Mouse (Mus musculus): ENCODE measurements at regions not wholly inside any gene's neighbourhood (a gene's known extent, or its start where the extent isn't known, plus 50 kb on each side); places are given as distances from the start of the nearest gene placed in this dataset.
A peak's percentile ranks its signal among the peaks of the same experiment; 100 is the strongest.

DNA sequence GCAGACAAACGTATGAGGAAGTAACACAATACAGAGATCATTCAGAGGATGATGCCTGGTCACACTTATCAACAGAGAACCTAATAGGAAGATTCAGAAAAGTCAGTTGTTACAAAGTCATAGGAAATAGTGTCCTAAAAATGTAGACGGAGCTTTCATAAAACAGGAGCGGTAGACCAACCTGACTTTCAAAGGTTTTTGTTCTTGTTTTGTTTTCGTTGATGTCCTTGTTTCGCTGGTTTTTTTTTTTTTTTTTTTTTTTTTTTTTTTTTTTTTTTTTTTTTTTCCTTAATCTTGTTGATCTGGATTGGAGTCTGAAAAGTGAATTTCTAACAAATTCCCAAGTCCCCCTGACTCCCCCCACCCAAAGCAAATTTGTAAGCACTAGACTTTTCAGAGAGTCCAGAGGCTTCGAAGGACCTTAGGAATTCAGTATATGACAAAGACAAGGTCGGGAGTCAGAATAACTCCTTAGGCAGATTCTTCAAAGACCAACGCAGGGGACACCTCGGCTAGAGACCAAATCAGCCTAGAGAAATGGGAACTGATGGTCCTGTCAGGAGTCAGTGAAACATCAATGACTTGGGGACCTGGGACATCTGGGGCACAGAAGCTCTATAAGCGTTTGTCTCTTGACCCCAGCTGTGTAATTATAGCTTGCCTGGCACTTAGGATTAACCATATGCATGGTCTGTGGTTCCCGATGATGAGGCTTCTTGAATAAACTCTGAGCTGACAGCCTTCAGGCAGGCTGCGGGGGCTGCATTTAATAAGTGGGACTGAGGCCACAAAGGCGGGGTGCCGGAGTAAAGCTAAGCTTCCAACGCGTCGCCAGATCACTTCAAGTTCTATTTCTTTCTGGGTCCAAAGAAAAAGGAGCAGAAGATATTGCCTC is 115.7 kb upstream of the Cblb start:
- DNase-seq: no peak

DNA sequence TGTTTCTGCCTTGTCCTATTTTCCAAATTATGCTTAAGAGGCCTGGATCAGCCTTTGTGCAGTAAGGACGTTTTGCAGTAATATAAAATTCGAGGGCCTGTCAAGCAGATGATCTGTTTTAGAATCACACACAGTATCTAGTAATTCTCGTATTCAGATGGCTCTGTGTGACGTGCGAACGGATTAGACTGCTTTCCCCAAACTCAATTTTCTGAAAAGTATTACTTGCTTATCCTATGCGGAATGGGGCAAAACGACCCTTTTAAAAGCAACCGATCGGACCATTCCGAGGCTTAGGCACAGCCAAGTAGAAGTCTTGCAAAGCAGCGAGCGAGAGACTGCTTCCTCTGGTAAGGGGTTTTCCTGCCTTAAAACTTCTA is 115.1 kb upstream of the Cblb start:
- no peak for DNase-seq

DNA sequence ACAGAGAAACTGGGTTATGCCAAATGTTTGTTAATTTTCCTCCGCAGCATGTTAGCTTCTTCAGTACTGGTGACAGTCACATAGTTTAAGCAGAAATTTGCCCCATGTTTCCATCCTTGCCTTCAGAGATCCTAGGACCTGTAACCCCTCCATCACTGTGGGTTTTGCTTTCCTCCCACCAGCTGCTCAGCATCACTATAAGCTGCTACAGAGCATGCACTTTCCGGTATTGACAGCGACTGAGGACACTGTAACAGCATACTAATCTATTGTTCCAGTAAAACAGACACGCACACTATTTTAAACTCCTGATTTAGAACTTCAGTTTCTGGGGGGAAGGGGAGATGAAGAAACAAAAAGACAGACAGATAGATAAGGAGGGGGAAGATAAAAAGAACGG is 114.7 kb upstream of the Cblb start:
- DNase-seq: no peak

DNA sequence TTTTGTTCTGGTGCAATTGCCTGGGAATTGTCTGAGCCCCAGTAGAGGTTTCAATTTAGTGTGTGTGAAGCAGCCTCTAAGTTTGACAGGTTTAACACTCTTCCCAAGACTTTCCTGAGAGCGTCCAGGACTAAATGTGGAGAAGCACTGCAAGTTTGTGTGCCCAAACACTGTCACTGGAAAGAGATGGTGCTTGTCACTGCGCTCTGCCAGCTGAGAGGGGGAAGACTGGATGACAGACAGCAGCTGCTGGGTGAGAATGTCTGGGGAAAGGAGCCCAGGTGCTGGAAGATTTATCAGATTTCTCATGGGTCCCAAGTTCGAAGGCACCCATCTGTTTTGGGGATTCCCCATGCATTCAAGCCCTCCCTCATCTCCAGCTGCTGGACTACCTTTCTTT is 114.2 kb upstream of the Cblb start:
- DNase-seq: no peak

DNA sequence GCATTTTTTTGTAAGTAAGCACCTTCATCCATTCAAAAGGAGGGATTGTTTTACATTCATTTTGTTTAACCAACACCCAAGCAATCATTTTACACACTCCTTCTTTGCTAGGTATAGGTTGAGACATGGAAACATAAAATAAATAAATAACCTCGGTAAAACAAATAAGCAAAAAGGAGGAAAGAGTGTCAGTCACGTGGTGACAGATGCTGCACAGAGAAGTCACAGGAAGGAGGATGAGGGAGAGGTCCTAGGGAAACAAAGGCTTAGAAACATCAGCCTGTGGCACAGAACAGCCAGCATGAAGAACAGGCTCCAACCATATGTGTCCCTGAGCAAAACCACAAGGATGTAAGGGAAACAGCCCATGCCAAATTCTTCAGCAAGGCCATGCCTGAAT is 113.5 kb upstream of the Cblb start:
- no peak for DNase-seq

DNA sequence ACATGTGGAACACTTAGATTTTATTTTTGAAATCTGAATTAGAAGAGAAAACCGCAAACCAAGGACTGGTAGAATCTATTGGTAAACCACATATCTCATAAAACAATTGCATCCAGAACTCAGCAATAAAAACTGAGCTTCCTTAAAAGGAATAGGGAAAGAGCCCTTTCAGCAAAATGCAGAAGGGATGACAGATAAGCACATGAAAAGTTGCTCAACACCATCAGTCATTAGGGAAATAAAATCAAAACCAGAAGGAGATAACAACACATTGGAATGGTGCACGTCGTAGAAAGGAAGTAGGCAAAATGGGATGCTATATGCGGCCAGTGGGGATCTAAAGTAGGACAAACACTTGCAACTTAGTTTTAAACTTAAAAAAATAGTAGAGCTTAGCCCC is 110.0 kb upstream of the Cblb start:
- DNase-seq: no peak

DNA sequence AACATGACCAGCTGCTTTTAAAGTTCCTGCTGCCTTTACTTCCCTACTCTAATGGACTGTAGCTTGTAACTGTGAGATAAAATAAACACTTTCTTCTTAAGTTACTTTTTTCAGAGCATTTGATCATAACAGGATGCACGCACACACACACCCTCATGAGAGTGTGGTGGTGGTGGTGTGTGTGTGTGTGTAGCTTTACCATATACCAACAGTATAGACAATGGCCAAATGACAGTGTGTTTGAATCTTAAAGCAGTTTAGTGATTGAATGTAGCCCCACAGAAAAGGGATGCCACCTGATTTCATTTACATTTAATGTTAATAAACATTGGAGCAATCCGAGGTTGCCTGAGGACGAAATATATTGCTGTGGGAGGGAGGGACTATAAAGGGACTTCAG is 108.4 kb upstream of the Cblb start:
- DNase-seq: no peak

DNA sequence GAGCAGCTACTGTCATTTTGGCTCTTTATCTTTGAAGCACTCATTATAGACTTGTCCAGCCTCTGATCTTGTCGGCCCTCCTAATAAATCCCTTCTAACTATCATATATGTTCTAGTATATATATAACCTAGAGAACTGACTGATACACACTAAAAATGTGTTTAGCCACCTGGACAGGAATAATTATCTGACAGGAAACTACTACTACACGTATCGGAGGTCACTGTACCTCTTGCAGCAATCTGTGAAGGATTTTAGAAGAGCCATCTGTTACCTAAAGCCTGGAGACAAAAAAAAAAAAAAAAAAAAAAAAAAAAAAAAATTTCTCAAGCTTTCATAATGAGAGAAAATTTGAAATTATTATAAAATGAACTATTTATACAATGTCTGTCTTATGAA is 105.4 kb upstream of the Cblb start:
- no peak for DNase-seq

DNA sequence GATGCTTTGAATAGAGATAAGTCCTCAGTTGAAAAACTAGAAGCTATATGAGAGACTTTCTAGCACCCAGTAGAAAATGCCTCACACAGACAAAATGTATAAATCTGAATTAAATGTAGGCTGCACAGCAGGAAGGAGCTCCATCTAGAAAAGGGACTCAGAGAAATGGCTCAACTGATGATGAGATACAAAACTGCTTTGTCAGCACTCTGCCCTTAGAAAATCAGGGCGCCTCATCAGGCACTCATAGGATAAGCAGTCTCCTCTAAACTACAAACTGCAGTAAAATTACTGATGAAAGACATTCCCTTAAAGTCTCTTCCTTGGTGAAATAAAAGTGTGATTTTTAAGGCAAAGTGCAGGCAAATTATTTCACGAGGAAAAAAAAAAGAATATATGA is 97.9 kb upstream of the Cblb start:
- DNase-seq: no peak

DNA sequence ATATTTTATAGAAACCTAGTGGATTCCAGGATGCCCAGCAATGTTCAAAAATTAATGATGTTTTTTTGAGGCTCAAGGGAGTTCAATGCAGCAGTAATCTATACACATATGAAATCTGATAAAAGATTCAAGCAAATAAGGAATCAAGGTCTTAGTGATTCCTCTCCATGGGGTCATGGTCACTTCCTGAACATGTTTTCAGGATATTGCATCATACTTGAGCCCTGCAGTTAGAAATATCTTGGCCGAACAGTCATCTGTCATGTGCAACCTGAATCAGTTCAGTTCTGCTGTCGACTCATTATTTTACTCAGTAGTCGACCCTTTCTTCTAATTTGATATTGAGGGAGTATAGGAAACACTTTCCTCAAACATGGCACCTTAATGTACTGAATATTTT is 97.1 kb upstream of the Cblb start:
- no peak for DNase-seq

DNA sequence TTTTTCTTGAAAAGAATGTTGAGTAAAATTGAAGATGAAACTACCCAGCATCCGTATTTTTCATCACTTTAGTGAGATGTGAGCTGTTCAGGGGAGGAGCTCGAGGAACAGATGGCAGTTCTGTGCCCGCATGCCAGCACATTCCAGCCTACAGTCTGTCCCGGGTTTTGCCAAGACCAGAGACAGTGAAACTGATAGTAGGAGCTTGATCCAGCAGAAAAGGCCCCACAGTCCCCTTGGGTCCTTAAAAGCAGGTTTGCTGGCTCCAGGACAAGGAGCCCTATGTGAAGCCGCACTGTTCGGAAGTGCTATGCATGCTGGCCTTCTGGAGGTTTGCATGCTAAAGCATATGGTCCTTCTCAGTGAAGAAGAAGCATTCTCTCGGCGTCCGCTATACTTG is 93.7 kb upstream of the Cblb start:
- peak; percentile 87 to 94 for DNase-seq

DNA sequence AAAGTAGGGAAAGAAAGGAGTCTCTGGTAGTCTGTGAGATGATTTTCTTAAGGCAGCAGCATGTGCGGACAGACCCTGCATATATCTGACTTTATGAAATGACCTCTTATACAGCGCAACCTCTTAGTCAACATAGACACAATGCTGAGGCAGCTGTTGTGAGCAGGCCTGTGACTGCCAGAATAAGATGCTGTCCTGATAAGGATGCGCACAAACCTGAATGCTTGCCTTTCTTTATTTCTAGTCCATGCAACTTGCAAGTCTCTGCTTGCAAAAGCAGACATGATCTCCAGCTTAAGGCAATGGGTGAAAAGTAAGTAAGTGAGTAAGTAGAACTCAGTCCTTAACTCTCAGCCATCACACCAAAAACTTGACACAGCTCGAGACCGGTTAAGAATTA is 92.0 kb upstream of the Cblb start:
- no peak for DNase-seq

DNA sequence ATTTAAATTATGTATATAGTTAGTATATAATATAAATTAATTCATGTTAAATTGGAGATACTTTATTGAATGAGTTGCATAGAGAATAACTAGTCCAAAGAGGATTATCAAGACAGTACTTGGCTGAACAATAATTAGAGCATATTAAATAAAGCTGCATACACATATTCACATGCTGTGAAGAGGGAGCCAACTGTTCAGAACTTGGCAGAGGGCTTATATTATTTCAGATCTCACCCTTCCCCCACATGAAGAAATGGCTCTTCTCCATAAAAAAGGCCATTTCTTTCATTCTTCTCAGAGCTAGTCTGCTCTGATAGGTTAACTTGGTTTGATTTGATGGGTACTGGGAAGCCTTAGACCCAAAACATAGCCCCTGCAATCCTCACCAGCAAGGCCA is 90.5 kb upstream of the Cblb start:
- peak; percentile 26 to 35 for DNase-seq

DNA sequence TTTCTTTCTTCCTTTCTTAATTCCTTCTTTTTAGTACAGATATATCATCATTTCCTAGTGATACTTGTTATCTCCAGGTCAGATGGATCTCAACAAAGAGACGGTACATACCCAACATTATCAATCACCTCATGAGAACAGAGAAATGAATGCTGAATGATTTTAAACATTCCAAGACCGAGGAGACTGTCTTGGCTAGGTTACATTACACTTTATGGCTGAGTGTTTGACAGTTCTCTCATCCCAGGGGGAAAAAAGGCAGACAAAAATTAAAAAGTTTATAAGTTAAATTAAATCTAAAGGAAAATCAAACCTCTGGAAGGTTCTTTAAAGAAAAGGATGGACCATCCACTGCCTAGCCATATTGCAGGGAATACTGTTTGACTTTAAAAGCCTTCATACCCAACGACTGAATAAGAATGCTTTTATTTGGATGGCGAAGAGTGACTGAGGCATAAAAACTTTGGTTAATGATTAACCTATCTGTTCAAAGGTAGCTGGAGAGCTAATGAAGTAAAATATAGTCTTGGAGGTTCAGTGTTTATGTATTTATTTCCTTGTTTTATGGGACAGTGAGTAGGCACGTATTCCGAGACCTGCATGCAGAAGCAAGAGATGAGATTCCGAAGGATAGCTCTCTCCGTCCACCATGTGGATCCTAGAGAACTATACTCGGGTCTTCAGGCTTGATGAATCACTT is 88.4 kb upstream of the Cblb start:
- no peak for DNase-seq

DNA sequence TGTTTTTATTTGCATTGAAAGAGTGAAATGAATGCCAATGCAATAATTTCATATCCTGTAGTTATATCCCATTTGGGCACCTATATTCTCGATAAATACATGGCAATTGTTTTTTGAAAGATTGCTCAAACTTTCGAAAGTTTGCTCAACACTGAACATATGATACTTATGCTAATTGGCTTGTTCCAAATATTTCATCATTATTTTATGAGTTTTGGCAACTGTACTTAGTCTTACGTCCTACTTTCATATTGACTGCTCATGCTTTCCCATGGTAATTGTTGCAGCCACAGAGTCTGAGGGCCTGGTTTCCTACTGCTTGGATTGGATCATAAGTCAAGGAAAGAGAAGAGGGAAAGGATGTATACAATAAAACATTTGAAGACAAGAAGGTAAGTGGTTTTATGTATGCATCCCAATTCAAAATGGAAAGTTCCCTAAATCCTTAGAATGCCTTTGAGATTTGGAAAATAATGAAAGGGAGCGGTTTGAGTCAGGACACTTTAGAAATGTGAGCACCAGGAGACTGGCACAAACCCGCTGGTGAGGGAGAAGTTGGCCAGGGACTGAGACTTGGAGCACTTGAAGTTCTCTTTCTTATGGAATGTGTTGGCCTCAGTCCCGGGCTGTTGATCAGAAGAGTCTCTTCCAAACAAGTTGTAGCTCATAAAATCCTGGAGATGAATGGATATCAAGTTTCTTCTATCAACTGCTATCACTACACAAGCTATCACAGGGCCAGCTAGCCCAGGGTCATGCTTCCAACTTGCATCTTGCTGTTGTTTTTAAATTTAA is 63.8 kb upstream of the Cblb start:
- no peak for DNase-seq

Measured in cerebellum, adult 18-20 months (tissue).